Mouse (Mus musculus): ENCODE data around the gene Pgm5.
"Not testable (repeated sequence)": the region's sequence is repeated elsewhere in the genome, so short reads cannot be mapped to it uniquely, and the experiment has no call there.

Gene Pgm5

DNA sequence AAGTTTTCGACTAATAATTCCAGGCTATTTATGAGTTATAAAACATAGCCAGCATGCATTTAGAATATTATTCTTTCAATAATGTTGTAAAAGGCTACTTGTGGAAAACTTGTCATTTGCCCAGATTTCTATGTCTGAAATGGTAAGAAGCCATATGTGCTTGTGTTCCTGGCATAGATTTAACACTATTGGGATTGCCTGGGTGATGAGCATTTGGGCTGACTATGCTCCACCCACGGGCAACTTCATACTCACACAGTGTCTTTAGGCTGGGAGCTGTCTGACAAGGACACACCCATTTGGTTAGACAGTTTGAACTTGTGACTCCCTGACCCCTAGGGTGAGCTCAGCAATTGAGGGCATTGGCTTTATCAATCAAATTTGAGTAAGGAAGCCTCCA, 157.3 kb downstream of the Pgm5 start:
- no peak for DNase-seq (ENCODE audit: low read depth)

DNA sequence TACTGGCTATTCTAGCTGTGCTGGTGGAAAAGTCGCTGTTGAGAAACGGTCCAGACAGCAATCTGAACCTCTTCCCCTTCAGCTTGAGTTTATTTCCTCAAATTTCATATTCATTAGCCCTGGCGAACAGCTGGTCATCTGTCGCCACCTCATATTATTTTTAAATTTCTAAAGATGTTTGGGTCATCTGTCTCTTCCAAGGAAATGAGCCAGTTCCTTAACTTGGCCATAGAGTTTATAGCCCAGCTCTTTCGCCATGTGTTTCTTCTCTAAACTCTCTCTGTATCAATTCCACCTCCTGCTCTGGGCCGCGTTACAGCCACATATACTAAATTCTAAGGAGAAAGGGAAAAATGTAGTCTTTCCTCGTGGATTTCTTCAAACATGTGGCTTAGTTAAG, 158.0 kb downstream of the Pgm5 start:
- DNase-seq (ENCODE audit: low read depth), result no peak

DNA sequence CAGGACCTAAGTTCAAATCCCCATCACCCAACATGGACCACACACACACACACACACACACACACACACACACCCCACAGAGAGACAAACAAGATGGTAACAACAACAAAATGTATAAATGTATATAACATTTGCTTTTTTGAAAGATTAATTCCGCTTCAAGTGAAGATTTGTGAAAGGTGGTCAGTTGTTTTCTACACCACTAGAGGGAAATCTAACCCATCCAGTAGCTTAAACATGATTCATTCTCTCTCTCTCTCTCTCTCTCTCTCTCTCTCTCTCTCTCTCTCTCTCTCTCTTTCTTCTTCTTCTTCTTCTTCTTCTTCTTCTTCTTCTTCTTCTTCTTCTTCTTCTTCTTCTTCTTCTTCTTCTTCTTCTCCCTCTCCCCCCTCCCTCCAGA, 158.5 kb downstream of the Pgm5 start:
- DNase-seq (ENCODE audit: low read depth), result not testable (repeated sequence)

DNA sequence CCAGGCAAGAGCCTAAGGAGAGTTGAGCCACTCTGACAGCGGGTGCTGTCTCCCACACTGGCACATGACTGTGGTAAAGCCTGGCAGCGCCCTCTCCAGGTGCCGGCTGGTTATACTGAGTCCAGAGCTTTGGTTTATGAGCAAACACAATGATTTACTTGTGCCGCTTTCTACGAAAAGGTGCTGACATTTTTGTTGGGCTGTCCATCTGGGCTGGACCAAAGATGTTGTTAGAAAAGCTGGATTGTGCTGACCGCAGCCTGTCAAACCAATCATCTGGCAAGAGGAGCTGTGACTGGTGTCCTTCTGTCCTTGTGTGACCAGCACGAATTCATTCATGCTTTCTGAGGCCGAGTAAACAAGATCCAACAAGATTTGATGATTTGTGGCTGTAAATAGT, 159.9 kb downstream of the Pgm5 start:
- no peak for DNase-seq (ENCODE audit: low read depth)

DNA sequence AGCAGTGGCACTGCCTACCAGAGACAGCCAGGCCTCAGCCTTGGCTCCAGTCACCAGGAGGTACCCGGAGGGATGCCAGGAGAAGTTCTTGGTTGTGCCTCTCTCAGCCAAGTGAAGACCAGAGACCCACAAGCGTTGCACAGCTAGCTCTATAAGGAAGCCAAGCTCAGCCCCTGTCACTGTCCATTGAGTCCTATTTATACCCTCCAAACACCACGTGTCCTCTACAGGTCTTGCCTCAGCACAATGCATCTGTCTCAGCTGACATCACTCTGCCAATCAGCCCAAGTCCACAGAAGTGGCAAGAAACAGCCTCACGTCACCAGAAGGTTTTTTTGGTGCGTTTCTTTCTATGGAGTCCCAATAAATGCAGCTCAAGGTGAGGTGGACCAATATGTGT, 161.0 kb downstream of the Pgm5 start:
- DNase-seq (ENCODE audit: low read depth), result no peak

DNA sequence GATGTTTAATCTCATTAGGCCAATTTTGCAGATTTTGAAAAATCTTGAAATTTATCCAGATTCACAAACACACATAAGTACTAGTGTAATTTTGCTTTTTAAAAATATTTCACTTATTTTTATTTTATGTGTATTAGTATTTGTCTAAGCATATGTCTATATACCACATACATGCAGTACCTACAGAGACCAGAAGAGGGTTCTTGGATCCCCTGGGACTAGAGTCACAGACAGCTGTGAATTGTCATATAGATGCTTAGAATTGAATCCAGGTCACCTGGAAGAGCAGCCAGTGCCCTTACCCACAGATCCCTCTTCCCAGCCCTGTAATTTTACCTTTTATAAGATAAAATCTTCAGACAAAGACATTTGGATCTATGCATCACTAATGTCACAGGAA, 161.7 kb downstream of the Pgm5 start:
- no peak for DNase-seq (ENCODE audit: low read depth)

DNA sequence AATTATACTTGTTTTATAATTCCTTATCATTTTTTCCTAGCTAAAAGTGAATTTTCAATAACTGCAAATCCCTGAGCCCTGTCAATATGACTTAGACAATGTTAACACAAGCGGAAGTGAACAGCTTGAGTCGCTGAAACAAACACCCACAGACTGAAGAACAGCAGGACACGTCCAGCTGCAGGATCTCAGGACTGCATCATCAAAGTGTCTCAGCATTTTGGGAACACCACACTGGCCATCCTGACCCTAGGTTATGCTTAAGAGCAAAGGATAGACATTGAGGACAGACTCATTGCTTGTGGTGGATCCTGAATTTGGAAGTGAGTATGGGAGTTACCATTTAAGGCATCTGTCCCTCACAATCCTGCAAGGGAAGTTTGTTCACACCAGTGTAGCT, 162.5 kb downstream of the Pgm5 start:
- no peak for DNase-seq (ENCODE audit: low read depth)

DNA sequence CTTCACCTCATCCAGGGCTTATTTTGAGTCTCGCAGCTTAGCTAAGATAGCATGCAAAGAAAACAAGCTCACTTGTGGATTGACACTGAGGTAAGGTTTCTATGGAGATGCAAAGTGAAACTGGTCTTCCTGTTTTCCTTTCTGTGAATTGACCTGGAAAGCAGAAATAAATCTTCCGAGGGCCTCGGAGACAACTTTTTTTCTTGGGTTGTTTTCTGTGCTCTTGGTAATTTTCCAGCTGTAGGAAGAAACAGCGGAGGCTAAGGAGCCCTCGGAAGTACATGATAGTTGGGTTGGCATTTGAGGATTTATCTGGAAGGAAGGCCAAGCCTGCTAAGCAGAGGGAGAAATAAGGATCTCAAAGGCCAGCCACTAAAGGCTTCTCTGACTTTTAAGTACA, 163.0 kb downstream of the Pgm5 start:
- DNase-seq (ENCODE audit: low read depth), result no peak

DNA sequence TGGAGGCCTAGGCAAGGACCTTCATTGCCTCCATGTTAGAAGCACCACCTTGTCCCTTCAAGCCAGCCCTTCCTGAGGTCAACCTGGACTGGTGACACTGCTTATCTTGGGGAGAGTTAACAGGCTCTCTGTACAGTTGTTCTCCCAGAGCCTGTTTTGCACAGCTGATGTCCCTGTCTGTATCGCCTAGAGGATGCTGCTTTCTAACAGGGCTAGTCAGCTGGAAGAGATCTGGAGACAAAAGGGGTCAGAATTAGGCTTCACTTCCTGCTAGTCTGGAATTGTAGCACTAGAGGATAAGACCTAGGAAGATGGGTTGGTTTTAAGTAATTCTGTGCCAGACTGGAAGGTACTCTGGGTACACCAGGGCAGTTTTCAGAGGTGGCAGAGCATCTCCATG, 163.7 kb downstream of the Pgm5 start:
- DNase-seq (ENCODE audit: low read depth), result no peak

DNA sequence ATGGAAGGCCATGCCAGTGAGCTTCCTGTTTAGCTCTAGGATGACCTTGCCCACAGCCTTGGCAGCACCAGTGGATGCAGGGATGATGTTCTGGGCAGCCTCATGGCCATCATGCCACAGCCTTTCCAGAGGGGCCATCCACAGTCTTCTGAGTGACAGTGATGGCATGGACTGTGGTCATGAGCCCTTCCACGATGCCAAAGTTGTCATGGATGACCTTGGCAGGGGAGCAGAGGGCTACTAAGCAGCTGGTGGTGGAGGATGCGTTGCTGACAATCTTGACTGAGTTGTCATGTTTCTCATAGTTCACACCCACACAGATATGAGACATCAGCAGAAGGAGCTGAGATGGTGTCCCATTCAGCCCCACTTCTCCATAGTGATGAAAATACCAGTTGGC, 169.0 kb downstream of the Pgm5 start:
- no peak for DNase-seq (ENCODE audit: low read depth)

DNA sequence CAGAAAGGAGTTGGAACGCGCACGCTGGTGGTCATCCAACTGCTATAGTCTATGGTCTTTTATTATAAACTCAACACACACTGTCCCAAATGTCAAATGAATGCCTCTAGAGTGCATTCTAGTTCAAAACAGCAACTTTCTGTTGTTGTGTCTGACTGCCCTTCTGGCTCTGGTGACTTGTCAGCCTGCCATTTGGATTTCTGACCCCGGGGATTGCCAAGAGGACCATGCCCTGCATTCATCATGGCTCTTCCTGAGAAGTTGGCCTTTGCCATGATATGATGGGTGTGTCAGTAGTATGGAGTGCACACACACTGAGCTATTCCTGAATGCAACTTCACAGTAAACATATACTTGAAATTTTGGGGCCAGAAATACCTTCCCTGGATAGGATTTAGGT, 172.1 kb downstream of the Pgm5 start:
- DNase-seq (ENCODE audit: low read depth), result no peak

DNA sequence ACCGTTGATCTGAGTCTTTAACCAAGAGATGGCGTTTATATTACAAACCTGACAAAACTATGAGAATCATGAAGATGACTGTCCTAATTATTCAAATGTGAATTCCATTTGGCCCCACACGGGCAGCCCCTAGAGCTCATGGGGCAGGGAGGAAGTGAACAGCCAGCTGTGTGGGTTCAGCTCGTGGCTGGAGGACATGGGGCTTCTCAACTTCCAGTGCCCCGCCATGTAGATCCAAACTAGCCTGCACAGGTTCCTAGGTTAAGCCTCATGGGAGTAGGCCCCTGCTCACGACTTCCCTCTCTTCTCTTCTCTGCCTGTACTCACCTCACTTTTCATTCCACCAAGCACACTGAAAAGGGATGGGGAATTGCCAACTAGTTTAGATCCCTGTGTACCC, 173.3 kb downstream of the Pgm5 start:
- no peak for DNase-seq (ENCODE audit: low read depth)

DNA sequence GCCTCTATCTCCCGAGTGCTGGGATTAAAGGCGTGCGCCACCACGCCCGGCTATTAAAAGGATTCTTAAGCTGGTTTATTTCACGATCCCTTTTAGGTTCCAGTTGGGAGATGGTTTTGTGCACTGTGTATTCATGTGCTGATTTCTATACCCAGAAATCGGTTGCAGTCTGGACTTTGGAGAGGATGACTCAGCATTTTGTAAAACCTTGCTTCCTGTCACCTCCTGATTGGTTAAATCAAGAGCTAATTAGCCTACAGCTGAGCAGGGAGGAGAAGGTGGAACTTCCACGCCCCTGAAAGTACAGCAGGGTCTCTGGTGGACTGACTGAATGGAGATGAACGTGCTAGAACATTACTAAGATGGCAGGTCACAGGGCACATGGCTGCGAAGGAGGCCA, 175.2 kb downstream of the Pgm5 start:
- no peak for DNase-seq (ENCODE audit: low read depth)

DNA sequence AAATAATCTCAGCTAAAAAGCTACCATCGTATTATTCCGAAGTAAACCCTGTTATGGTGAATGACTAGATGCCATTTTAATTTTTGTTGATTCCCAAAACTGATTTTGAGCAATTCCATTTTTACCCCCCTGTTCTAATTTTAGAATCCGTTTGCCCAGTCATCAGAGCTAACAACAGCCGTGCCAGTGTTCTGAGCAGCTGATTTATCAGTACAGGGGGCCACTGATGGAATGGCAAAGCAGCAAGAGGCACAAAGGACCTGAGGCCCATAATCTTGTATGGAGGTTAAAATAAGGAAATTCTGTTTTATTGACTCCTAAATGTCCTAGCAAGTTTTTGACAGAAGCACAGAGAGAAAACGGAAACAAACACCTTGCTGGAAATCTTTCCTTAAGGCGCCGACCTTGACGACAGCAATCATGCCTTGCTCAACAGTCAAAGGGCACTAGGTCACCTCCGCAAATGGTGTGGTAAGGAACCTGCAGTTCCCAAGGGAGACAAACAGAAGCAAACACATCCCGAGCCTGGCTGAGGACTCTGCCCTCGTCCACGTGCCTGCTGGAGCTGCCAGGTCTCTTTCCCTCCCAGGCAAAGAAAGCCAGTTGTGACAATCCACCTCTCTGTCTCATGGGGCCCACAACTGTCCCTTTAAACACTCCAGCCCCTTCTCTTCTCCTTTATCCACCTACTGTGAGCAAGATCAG, 178.5 kb downstream of the Pgm5 start:
- DNase-seq (ENCODE audit: low read depth), result no peak

DNA sequence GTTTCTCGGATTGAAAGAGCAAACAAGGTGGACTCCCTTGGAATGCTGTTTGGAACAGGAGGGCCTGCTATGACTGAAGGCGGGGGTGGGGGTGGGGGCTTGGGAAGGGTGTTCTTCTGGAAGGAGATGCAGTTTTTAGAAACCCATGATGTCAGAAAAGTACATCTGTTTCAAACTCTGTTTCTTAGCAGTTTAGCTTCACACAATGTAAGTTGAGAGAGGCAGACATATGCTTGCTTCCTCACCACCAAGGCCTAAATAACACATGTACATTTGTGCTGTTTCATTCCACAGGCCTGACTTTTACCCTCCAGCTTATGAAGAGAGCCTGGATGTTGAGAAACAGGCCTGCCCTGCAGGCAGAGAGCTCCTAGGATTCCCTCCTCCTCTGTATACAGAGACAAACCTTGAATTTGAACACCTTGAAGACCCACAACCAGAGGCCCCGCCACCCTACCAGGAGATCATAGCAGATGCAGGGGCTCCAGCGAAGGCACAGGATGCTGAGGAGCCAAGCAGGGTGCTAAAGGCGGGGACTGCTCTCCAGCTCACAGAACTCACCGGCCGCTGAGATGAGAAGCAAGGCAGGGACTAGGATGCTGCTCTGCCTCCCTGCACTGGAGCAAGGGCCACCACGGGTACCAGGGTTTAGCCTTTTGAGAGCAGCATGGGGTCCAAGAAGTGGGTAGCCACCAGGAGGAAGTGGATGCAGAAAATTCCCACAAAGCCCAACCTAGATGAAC, 184.2 kb downstream of the Pgm5 start:
- no peak for DNase-seq (ENCODE audit: low read depth)

DNA sequence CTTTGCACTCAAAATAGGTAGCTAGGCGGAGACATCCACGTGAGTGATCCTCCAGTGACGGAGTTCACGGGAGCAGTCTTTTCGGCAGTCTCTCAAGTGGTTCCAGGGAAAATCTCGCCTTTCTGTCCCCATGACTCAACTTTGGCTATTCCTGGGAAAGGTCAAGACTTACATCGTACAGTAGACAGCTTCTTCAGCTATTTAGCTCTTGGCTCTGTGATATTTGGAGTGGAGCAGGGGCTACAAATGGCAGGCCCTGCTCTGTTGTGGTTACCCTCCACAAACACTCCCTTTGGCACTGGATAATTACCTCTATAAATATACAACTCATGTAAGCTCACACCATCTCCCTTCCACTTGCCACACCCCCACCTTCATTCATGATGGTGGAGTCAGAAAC, 185.2 kb downstream of the Pgm5 start:
- no peak for DNase-seq (ENCODE audit: low read depth)

DNA sequence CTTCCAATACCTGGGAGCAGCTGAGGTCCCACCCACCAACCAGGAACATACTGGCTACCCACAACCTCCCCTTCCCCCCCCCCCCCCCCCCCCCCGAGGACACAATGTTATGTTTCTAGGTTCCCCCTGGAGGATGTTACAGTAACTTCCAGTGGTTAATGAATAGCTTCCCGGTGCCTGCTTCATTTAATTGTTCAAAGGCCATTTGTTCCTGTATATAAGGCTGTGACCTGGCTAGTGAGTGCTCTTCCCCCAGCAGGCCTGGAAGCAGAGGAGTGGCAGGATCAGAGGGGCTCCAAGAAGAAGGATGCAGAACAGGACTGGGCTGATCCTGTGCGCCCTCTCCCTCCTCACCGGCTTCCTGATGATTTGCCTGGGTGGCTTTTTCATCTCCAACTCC, 187.9 kb downstream of the Pgm5 start, which contains the start of gene Tmem252:
Gene Tmem252, plus strand, starts transcription at position 247 of the 400 bp plus-strand sequence.
- no peak for DNase-seq (ENCODE audit: low read depth)

DNA sequence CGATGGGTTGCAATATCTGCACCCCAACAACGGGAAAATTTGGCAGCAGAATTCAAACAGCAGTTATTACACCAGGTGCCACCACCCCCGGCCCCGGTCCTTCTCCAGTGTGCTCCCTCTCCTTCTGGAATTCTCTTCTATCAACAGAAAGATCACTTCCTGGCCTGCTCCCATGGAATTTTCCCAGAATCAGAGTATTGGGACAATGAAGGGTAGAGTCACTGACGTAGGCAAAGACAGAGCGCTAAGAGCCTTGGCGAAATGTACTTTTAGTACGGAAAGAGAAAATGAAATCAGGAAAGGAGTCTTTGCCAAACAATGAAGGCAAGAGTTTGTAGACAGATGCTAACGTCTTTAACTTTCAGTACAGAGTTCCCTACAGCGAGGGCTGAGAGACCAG, 188.3 kb downstream of the Pgm5 start:
- DNase-seq (ENCODE audit: low read depth), result no peak

DNA sequence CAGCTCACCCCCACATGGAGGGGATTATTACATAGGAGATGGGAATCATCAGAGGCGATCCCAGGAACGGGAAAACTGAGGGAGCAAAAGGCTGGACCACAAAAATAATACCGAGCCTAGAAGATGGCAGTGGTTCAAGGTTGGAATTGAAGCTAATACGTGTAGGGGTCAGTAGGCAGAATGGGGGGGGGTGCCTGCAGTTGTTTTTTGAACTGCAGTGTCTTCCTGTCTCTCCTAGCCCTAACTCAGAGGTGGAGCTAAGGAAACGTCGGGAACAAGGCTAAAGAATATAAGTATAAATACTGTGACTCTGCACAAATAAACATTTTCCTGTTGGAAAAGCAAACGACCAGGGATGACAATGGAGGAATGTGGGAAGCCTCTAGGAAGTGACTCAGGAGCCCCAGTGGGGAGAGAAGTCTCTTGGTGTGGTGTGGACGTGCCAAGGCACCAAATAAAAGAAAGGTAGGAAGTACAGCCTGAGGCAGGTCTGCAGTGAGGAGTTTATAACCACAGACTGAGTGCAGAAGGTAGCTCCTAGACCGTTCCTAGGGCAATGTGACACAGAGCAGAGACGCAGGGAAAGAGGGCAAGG, 189.2 kb downstream of the Pgm5 start:
- no peak for DNase-seq (ENCODE audit: low read depth)

DNA sequence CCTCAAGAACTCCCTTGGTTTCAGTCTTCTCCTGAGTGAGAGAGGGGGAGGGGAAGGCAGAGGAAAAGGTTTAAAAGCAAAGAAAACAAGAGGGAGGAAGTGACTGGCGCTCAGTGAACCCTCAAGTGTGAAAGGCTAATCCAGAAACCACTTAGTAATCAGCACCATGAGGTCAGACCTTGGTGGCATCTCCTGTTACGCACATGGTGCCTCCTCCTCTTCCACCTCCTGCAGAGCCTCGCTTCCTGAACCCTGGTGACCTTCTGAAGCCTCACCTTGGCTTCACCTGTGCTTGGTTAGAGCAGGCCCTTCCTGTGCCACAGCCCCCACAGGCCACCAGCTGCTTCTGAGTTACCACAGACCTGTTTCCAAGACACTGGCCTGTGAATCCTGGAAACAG, 190.1 kb downstream of the Pgm5 start:
- no peak for DNase-seq (ENCODE audit: low read depth)

DNA sequence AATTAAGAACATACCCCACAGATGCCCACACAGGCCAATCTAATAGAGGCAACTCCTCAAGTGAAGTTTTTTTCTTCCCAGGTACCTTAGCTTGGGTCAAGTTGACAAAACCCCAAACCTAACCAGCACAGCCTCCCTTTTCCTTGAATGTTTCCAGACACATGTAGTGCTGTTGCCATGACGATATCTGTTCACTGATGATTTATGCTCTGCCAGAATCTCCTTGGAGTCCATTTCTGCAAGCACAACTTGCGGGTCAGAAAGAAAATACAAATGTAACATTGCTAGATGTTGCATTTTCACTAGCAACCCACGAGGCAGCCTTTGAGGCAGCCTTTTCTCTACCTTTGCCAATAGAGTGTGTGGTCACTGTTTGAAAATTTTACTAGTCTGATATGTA, 194.1 kb downstream of the Pgm5 start:
- DNase-seq (ENCODE audit: low read depth), result no peak

DNA sequence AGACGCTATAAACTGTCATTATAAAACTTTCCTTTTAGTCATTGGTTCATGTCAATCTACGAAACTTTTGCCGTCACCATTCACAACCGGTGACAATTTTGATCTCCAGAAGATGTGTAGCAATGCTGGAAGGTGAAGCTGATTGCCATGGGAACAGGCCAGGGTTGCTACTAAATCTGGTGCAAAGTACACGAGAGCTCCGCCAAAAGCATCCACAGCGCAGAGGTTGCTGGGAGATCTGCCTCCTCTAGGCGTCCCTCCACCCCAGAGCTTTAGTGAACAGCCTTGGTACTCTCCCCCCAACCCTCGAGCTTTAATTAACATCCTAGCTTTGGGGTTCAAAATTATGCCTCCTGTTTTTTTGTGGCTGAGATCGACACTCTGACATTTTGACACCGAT, 195.9 kb downstream of the Pgm5 start:
- no peak for DNase-seq (ENCODE audit: low read depth)

DNA sequence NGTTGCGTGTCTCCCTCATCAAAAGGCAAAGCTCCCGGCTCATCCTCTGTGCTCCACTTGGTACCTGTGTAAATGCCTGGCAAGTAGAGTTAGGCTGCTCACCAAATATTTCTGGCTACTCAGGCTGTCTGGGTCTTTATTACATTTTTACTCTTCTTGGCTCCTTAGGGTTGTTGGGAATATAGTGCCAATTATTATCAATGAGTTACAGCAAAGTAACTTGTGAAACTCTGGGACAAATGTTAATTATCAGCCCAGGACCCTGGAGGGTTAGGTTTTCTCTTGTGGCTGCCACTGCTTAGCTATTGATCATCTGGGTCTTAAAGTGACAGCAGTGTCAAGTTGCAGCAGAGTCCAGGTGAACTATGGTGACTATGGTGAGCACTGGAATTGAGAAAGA, 199.3 kb downstream of the Pgm5 start:
- no peak for DNase-seq (ENCODE audit: low read depth)

DNA sequence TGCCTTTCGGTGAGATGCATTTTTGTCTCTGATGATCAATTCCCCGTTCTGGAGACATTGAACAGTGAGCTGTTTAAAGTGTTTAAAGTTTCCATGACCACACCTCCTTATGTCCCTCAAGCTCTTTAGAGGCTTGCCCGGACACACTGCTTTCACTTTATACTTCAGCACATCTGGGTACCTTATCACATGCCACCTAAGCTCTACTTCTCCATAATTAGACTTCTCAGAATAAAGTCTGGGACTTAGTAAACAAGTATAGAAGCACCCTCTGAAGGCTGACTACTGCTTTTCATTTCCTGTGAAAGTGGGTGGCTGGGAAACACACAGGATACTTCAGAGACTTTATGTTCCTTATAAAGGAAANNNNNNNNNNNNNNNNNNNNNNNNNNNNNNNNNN, 204.7 kb downstream of the Pgm5 start:
- DNase-seq (ENCODE audit: low read depth), result no peak
